Mouse (Mus musculus) megakaryocyte, adult 5-6 weeks (primary cell): ENCODE measurements around the gene Sipa1l1. TPM values are rescaled to one million over a fixed set of nuclear protein-coding genes. Genes with fewer than 3 reads are reported as not detected.
A peak's percentile ranks its signal among the peaks of the same experiment; 100 is the strongest.

Experiments
- ATAC-seq: 2 replicates; pipeline ENCODE4 v1.8.0; 2016; ENCODE audit warnings: mild to moderate bottlenecking, inconsistent platforms; ENCODE audit not compliant: poor library complexity, severe bottlenecking
- total RNA-seq, 2 experiments: library from RNA; stranded (forward) in 1 of 2; stranded (reverse) in 1 of 2; fragments of 153-499, 151-499 nt in 1 of 2; fragments of 221-1000, 200-1000 nt in 1 of 2; gene quantifications; 2 replicates each; pipeline versions ENCODE4 v1.2.3 to v1.2.4; 2015 to 2017

The Sipa1l1 gene
- total RNA-seq, 2 experiments from 2014 or later = 7.0 to 8.1 TPM

GRCm38 (mm10) chr12:82206857-82207647, 37.9 kb downstream of the Sipa1l1 start:
- ATAC-seq = no peak

- peak; percentile 65 for ATAC-seq
Observed at GRCm38 (mm10) chr12:82208046-82208445, 38.9 kb downstream of the Sipa1l1 start.

- ATAC-seq = peak; percentile 89
Observed at GRCm38 (mm10) chr12:82208611-82209010, 39.5 kb downstream of the Sipa1l1 start.

GRCm38 (mm10) chr12:82209753-82210152, 40.6 kb downstream of the Sipa1l1 start:
- ATAC-seq = no peak

- no peak for ATAC-seq
Observed at GRCm38 (mm10) chr12:82213056-82213455, 43.9 kb downstream of the Sipa1l1 start.

GRCm38 (mm10) chr12:82214916-82215315, 45.8 kb downstream of the Sipa1l1 start:
- ATAC-seq = peak; percentile 79

- ATAC-seq = no peak
Observed at GRCm38 (mm10) chr12:82216801-82217553, 47.9 kb downstream of the Sipa1l1 start.

GRCm38 (mm10) chr12:82218201-82218600, 49.1 kb downstream of the Sipa1l1 start:
- no peak for ATAC-seq

- ATAC-seq = no peak
Observed at GRCm38 (mm10) chr12:82220367-82221089, 51.4 kb downstream of the Sipa1l1 start.

- ATAC-seq = peak; percentile 45
Observed at GRCm38 (mm10) chr12:82223126-82223815, 54.2 kb downstream of the Sipa1l1 start.

- no peak for ATAC-seq
Observed at GRCm38 (mm10) chr12:82224848-82225247, 55.7 kb downstream of the Sipa1l1 start.

GRCm38 (mm10) chr12:82225278-82225677, 56.2 kb downstream of the Sipa1l1 start:
- ATAC-seq = peak; percentile 3; the same call in 1 of the 2 replicates

- ATAC-seq = peak; percentile 90
Observed at GRCm38 (mm10) chr12:82225751-82226228, 56.7 kb downstream of the Sipa1l1 start.

GRCm38 (mm10) chr12:82226311-82227066, 57.4 kb downstream of the Sipa1l1 start:
- peak; percentile 1; the same call in 1 of the 2 replicates for ATAC-seq

- ATAC-seq = no peak
Observed at GRCm38 (mm10) chr12:82230127-82230526, 61.0 kb downstream of the Sipa1l1 start.

- ATAC-seq = no peak
Observed at GRCm38 (mm10) chr12:82231191-82231590, 62.1 kb downstream of the Sipa1l1 start.

- no peak for ATAC-seq
Observed at GRCm38 (mm10) chr12:82233177-82233576, 64.1 kb downstream of the Sipa1l1 start.

GRCm38 (mm10) chr12:82234463-82235223, 65.5 kb downstream of the Sipa1l1 start:
- ATAC-seq = no peak

GRCm38 (mm10) chr12:82237095-82237494, 68.0 kb downstream of the Sipa1l1 start:
- ATAC-seq = no peak
